Mouse (Mus musculus): ENCODE data around the gene Msh3.
"Not testable (repeated sequence)": the region's sequence is repeated elsewhere in the genome, so short reads cannot be mapped to it uniquely, and the experiment has no call there.

The Msh3 gene

DNA sequence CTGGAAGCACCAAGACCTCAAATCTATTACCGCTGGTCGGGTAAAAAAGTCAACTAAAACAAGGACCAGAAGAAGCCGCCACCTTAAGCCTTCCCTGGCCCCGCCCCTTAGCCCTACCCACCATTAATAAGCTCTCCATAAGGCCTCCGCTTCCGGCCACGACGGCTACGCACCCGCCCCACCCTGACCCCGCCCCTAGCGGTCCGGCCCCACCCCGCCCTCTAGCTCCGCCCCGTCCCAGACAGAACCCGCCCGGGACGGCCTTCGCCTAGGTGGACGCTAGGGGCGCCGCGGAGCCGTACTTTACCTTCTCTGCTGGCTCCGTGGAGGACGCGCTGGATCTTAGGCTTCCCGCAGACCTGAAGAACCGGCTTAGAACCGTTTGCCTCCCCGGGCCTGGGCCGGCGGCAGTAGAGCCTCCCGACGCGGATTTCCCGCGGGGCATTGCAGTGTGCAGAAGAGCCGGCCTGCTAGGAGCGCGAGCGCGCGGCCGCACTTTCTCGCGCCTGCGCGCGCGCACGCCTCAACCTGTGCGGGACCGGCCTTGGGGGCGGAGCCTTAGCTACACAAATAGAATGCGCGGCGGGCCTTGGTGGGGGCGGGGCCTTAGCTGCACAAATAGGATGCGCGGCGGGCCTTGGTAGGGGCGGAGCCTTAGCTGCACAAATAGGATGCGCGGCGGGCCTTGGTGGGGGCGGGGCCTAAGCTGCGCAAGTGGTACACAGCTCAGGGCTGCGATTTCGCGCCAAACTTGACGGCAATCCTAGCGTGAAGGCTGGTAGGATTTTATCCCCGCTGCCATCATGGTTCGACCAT lies at the start of gene Msh3, which contains the start of gene Dhfr:
Gene Msh3, minus strand, starts transcription at position 548 of the 816 bp plus-strand sequence.
Gene Dhfr, plus strand, starts transcription at position 271 of the 816 bp plus-strand sequence.
- peak; percentile 77 for DNase-seq (ENCODE audit: extremely low read depth, low read depth, low spot score)

DNA sequence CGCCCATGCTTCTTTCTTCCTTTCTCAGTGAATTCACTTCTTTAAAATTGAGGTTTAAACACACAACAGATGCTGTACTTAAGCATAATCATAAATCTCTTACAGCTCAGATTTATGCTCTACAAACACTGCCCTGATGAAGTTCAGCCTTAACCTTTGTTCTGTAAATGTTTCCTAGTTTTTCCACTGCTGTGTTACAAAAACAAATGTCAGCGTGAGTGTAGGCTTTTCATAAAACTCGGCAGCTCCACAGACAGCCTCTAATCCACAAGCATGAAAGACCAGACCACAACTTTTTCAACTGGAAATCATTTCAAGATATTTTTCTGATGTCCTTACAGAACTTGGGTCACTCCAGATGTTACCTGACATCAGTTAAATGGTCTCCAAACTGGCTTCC lies 48.7 kb upstream of the Msh3 start:
- no peak for DNase-seq (ENCODE audit: extremely low read depth, low read depth, low spot score)

GRCm38 (mm10) chr13:92402063-92402462 lies 47.3 kb upstream of the Msh3 start:
- DNase-seq (ENCODE audit: extremely low read depth, low read depth, low spot score): no peak

- DNase-seq (ENCODE audit: extremely low read depth, low read depth, low spot score): no peak
Observed at GRCm38 (mm10) chr13:92398491-92399384, 43.9 kb upstream of the Msh3 start.

DNA sequence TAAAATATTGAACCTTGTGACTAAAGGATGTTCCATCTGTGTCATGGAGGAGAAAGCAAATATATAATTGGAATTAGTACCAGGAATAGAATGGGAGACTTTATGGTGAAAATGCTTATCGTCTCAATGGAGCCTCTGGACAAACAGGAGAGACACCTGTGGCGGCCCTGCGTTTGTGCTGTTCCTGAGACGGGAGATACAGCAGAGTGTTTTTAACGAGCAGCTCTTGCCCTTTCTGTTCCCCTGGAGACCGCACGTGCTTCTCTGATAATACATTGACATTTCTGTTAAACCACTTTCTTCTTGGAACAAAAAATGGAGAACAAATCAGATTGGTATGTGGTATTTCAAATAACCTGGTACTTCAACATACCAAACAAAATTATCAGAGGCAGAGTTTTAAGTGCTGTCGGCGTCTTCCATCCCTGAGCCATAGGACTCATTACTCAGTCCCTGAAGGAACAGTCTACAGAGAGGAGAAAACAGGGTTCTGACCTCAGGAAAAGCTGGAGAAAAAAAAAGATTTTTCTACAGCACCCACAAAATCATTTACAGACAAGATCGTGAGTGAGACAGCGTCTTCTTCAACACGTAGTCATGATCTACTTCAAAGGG lies 38.4 kb upstream of the Msh3 start:
- DNase-seq (ENCODE audit: extremely low read depth, low read depth, low spot score): no peak

- DNase-seq (ENCODE audit: extremely low read depth, low read depth, low spot score): no peak
Observed at GRCm38 (mm10) chr13:92387367-92387766, 32.6 kb upstream of the Msh3 start.

- DNase-seq (ENCODE audit: extremely low read depth, low read depth, low spot score): not testable (repeated sequence)
Observed at GRCm38 (mm10) chr13:92371466-92371865, 16.7 kb upstream of the Msh3 start.

DNA sequence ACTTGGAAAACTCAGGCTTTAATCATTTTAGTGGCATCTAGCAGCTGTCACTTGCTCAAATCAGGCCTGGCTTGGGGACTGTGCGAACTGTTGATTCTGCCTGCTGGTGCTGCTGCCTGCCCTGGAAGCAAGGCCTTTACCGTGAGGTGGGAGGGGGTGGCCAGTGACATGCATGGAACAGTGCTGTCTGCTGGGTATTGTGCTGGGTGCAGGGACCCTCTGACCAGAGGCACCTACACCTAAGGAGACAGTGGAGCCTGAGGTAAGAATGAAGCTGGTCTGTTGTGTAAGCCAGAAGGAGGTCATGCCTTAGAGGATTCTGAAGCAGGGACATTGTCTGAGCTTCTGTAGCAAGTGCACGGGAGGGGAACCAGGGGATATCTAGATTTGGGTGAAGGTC lies 16.0 kb upstream of the Msh3 start:
- no peak for DNase-seq (ENCODE audit: extremely low read depth, low read depth, low spot score)

DNA sequence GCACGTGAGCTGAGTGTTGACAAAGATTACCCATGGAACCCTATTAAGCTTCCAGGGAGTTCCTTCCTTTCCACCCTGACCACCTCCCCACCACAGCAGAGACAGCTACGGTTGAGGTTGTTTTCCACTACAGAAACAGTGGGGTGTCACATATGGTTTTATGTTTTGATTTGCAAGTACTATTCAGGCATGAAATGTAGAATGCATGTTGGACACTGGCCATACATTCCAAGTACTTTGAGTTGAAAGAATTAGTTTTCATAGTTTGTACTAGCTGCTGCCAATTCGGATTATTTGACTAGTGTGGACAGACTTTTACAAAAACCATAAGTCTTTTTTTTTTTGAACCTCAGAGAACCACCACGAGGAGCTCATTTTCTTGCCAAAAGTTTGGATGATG lies 10.5 kb upstream of the Msh3 start:
- no peak for DNase-seq (ENCODE audit: extremely low read depth, low read depth, low spot score)

GRCm38 (mm10) chr13:92361609-92362008 lies 6.8 kb upstream of the Msh3 start:
- DNase-seq (ENCODE audit: extremely low read depth, low read depth, low spot score): no peak

DNA sequence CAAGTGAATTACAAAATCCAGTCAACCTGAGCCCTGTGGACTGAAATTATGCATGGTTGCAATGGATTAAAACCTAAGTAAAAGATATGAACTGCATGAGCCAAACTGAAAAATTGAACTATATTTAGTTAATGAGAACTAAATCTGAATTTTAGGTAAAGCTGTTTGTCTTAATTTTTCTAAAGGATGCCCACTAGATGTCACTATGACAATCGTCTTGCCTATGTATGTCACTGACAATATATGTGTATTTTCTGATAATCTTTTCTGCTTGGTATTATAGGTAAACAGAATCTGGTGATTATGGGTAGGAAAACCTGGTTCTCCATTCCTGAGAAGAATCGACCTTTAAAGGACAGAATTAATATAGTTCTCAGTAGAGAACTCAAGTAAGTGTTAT lies 2.8 kb upstream of the Msh3 start:
- no peak for DNase-seq (ENCODE audit: extremely low read depth, low read depth, low spot score)

- no peak for DNase-seq (ENCODE audit: extremely low read depth, low read depth, low spot score)
Observed at GRCm38 (mm10) chr13:92356376-92356775, 1.6 kb upstream of the Msh3 start.

DNA sequence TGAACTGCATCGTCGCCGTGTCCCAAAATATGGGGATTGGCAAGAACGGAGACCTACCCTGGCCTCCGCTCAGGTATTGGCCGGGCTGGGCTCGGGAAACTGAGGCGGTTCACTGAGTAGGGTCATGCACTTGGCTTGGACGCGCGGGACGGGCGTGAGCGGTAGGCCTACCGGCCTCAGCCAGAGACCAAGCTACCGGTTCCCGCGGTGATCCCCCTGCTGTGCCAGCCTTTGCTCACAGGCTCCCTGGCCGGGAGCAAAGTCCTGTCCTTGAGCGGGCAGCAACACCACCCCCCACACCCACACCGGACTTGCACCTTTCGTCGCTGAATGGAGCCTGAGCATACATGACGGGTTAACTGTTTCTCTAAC lies 455 bp upstream of the Msh3 start:
- no peak for DNase-seq (ENCODE audit: extremely low read depth, low read depth, low spot score)

DNA sequence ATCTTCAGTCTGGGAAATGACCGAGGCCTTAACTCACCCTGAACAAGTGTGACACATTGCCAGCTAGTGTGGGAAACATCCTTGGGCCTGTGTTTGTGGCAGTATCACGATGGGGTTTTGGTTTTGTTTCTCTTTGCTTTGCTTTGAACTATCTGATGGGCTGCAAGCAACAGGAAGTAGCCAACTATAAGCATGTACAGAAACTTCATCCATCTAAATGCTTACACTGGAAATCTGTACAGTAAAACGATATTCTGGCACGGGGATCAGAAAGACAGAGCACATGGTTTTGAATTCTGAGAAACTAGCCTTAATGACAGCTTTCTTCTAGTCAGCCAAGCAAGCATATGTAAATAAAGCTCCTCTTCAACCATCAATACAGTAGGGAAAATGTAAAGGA lies 847 bp downstream of the Msh3 start:
- DNase-seq (ENCODE audit: extremely low read depth, low read depth, low spot score): no peak

GRCm38 (mm10) chr13:92351100-92351499 lies 3.7 kb downstream of the Msh3 start:
- no peak for DNase-seq (ENCODE audit: extremely low read depth, low read depth, low spot score)

GRCm38 (mm10) chr13:92346338-92346737 lies 8.5 kb downstream of the Msh3 start:
- no peak for DNase-seq (ENCODE audit: extremely low read depth, low read depth, low spot score)

DNA sequence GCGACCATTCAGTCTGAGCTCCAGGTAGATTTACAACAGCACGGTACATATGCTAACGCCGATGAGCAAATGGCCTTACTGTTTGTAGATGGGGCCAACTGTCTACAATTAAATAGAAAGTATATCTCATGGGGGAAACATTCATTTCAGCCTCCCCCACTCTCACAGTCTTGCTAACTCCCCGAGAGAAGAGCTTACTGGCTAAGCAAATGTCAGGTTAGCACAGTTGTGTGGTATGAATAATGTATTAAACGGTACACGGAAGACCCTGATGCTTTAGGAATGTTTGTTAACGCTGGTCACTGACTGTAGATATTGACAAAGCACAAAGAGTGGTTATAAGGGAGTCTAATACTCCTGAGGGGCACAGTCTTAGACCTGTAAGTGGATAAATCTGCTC lies 10.8 kb downstream of the Msh3 start:
- no peak for DNase-seq (ENCODE audit: extremely low read depth, low read depth, low spot score)

- DNase-seq (ENCODE audit: extremely low read depth, low read depth, low spot score): no peak
Observed at GRCm38 (mm10) chr13:92339787-92340186, 15.0 kb downstream of the Msh3 start.

GRCm38 (mm10) chr13:92337773-92338462 lies 16.9 kb downstream of the Msh3 start:
- no peak for DNase-seq (ENCODE audit: extremely low read depth, low read depth, low spot score)

GRCm38 (mm10) chr13:92336857-92337256 lies 17.9 kb downstream of the Msh3 start:
- no peak for DNase-seq (ENCODE audit: extremely low read depth, low read depth, low spot score)

Measured in fat pad, adult 2 months (tissue).